Mouse (Mus musculus) limb, embryonic 15.5 days (tissue): ENCODE measurements around the gene Gm12216. TPM values are rescaled to one million over a fixed set of nuclear protein-coding genes. Genes with fewer than 3 reads are reported as not detected.
A peak's percentile ranks its signal among the peaks of the same experiment; 100 is the strongest.
"Not testable (repeated sequence)": the region's sequence is repeated elsewhere in the genome, so short reads cannot be mapped to it uniquely, and the experiment has no call there.

Experiments used
- ATAC-seq: fragments of 200-750 bp; cut with Nextera tagmentation; 2 replicates; pipeline ENCODE4 v1.8.0; 2017; ENCODE audit warnings: low read depth, moderate TSS enrichment; ENCODE audit not compliant: insufficient number of reproducible peaks, low FRiP score, low TSS enrichment
- H3K27ac ChIP-seq: fragments of 300-500 bp; sonication (generic); 2 replicates; pipeline ENCODE4 v1.5.1; 2015; ENCODE audit warnings: moderate library complexity, mild to moderate bottlenecking, inconsistent platforms
- H3K27me3 ChIP-seq: fragments of 300-500 bp; sonication (generic); 2 replicates; pipeline ENCODE4 v1.6.1; 2015; ENCODE audit warnings: inconsistent platforms
- H3K36me3 ChIP-seq: fragments of 300-500 bp; sonication (generic); 2 replicates; pipeline ENCODE4 v1.6.1; 2015; ENCODE audit warnings: inconsistent platforms
- H3K4me1 ChIP-seq: fragments of 300-500 bp; sonication (generic); 2 replicates; pipeline ENCODE4 v1.6.1; 2015; ENCODE audit warnings: inconsistent platforms
- H3K4me2 ChIP-seq: fragments of 300-500 bp; sonication (generic); 2 replicates; pipeline ENCODE4 v1.6.1; 2015; ENCODE audit warnings: mild to moderate bottlenecking, inconsistent platforms
- H3K4me3 ChIP-seq: fragments of 300-500 bp; sonication (generic); 2 replicates; pipeline ENCODE4 v1.5.1; 2015; ENCODE audit warnings: mild to moderate bottlenecking, inconsistent platforms
- H3K9ac ChIP-seq: fragments of 300-500 bp; sonication (generic); 2 replicates; pipeline ENCODE4 v1.6.1; 2015; ENCODE audit warnings: inconsistent platforms
- H3K9me3 ChIP-seq: fragments of 300-500 bp; sonication (generic); 2 replicates; pipeline ENCODE4 v1.6.1; 2016; ENCODE audit warnings: inconsistent platforms
- WGBS: fragments of 180-500 bp; shearing (Covaris S2); methylation state at CpG from one replicate; pipeline ENCODE4 v1.1.7; 2015; 5-methylcytosine and 5-hydroxymethylcytosine counted together
- polyA plus RNA-seq: library from polyadenylated mRNA; unstranded; fragments of >200 nt; fragmentation: Nextera tagmentation; extraction: Ambion mirVana; gene quantifications from 2 replicates; pipeline ENCODE4 v1.2.1, GENCODE M21; 2015

Gene Gm12216
- polyA plus RNA-seq, 1 experiment from 2014 or later = 0.37 TPM

GRCm38 (mm10) chr11:53759545-53760406, 99.3 kb downstream of the Gm12216 start:
- WGBS = 19% methylated on average over 22 of the region's 22 CpGs
- Histone ChIP-seq H3K36me3 (no peaks in the 10 kb centered on the region), H3K9ac (no peak overlapping the region), H3K9me3 (no peaks in the 10 kb centered on the region), H3K4me2 (no peak overlapping the region), H3K27ac (0 out of 2 replicates have a peak overlapping the region, but pooled peaks have one; percentile 11), H3K27me3 (no peaks in the 10 kb centered on the region), H3K4me1 (peaks cover 55% of the 10 kb centered on the region), H3K4me3 (no peak overlapping the region)
- ATAC-seq = no peak

- no peak overlapping the region for H3K4me3 ChIP-seq
- H3K36me3 ChIP-seq = no peaks in the 10 kb centered on the region
- H3K4me2 ChIP-seq = no peak overlapping the region
- no peak for ATAC-seq
- peaks cover 46% of the 10 kb centered on the region for H3K4me1 ChIP-seq
- 33% methylated on average over 6 of the region's 6 CpGs for WGBS
- peak overlapping the region; percentile 59; the same call in 1 of the 2 replicates for H3K27ac ChIP-seq
- no peaks in the 10 kb centered on the region for H3K9me3 ChIP-seq
- no peaks in the 10 kb centered on the region for H3K27me3 ChIP-seq
- H3K9ac ChIP-seq = no peak overlapping the region
These were observed 100.2 kb downstream of the Gm12216 start for GRCm38 (mm10) chr11:53758791-53759351.

GRCm38 (mm10) chr11:53758033-53758432, 101.0 kb downstream of the Gm12216 start:
- H3K4me2 ChIP-seq, H3K36me3 ChIP-seq, H3K27me3 ChIP-seq, ATAC-seq, H3K9me3 ChIP-seq, H3K27ac ChIP-seq, H3K4me3 ChIP-seq, H3K9ac ChIP-seq: not testable (repeated sequence)
- 81% methylated on average over 9 of the region's 9 CpGs for WGBS
- peaks cover 38% of the 10 kb centered on the region for H3K4me1 ChIP-seq

- Histone ChIP-seq H3K4me2 (no peak overlapping the region), H3K4me3 (no peak overlapping the region), H3K9ac (no peak overlapping the region), H3K9me3 (no peaks in the 10 kb centered on the region), H3K27ac (no peak overlapping the region), H3K36me3 (no peaks in the 10 kb centered on the region), H3K27me3 (no peaks in the 10 kb centered on the region), H3K4me1 (peaks cover 34% of the 10 kb centered on the region)
- 85% methylated on average over 4 of the region's 4 CpGs for WGBS
- ATAC-seq = no peak
These were observed 101.4 kb downstream of the Gm12216 start for GRCm38 (mm10) chr11:53757612-53758011.

- H3K4me2 ChIP-seq = no peak overlapping the region
- H3K27me3 ChIP-seq = no peaks in the 10 kb centered on the region
- no peak for ATAC-seq
- H3K27ac ChIP-seq = no peak overlapping the region
- WGBS = 80% methylated on average over 12 of the region's 12 CpGs
- no peaks in the 10 kb centered on the region for H3K36me3 ChIP-seq
- peaks cover 17% of the 10 kb centered on the region for H3K4me1 ChIP-seq
- no peak overlapping the region for H3K9ac ChIP-seq
- no peak overlapping the region for H3K4me3 ChIP-seq
- no peaks in the 10 kb centered on the region for H3K9me3 ChIP-seq
These were observed 104.0 kb downstream of the Gm12216 start for GRCm38 (mm10) chr11:53755011-53755595.

GRCm38 (mm10) chr11:53749716-53750352, 109.2 kb downstream of the Gm12216 start:
- no peak for ATAC-seq
- Histone ChIP-seq H3K9ac (no peak overlapping the region), H3K4me1 (no peaks in the 10 kb centered on the region), H3K27ac (no peak overlapping the region), H3K4me3 (no peak overlapping the region), H3K27me3 (no peaks in the 10 kb centered on the region), H3K9me3 (no peaks in the 10 kb centered on the region), H3K36me3 (no peaks in the 10 kb centered on the region), H3K4me2 (no peak overlapping the region)
- 55% methylated on average over 5 of the region's 5 CpGs for WGBS

- Histone ChIP-seq H3K4me3 (no peak overlapping the region), H3K9me3 (no peaks in the 10 kb centered on the region), H3K4me2 (no peak overlapping the region), H3K36me3 (no peaks in the 10 kb centered on the region), H3K4me1 (no peaks in the 10 kb centered on the region), H3K27ac (no peak overlapping the region), H3K27me3 (no peaks in the 10 kb centered on the region), H3K9ac (no peak overlapping the region)
- no peak for ATAC-seq
- 47% methylated on average over 4 of the region's 4 CpGs for WGBS
These were observed 109.8 kb downstream of the Gm12216 start for GRCm38 (mm10) chr11:53749306-53749705.

GRCm38 (mm10) chr11:53748614-53749013, 110.4 kb downstream of the Gm12216 start:
- WGBS = 86% methylated on average over 6 of the region's 6 CpGs
- ATAC-seq = no peak
- Histone ChIP-seq H3K27me3 (no peaks in the 10 kb centered on the region), H3K4me2 (no peak overlapping the region), H3K36me3 (no peaks in the 10 kb centered on the region), H3K4me3 (no peak overlapping the region), H3K27ac (no peak overlapping the region), H3K9me3 (no peaks in the 10 kb centered on the region), H3K4me1 (no peaks in the 10 kb centered on the region), H3K9ac (no peak overlapping the region)

GRCm38 (mm10) chr11:53747985-53748384, 111.1 kb downstream of the Gm12216 start:
- 86% methylated on average over 9 of the region's 9 CpGs for WGBS
- no peaks in the 10 kb centered on the region for H3K36me3 ChIP-seq
- no peaks in the 10 kb centered on the region for H3K27me3 ChIP-seq
- H3K27ac ChIP-seq = no peak overlapping the region
- no peaks in the 10 kb centered on the region for H3K9me3 ChIP-seq
- H3K9ac ChIP-seq = no peak overlapping the region
- no peak overlapping the region for H3K4me3 ChIP-seq
- H3K4me1 ChIP-seq = no peaks in the 10 kb centered on the region
- H3K4me2 ChIP-seq = no peak overlapping the region
- no peak for ATAC-seq

GRCm38 (mm10) chr11:53745260-53745659, 113.8 kb downstream of the Gm12216 start:
- Histone ChIP-seq H3K4me2 (no peak overlapping the region), H3K27me3 (no peaks in the 10 kb centered on the region), H3K9ac (no peak overlapping the region), H3K9me3 (no peaks in the 10 kb centered on the region), H3K4me3 (no peak overlapping the region), H3K4me1 (no peaks in the 10 kb centered on the region), H3K27ac (no peak overlapping the region), H3K36me3 (no peaks in the 10 kb centered on the region)
- 86% methylated on average over 2 of the region's 2 CpGs for WGBS
- ATAC-seq = no peak

GRCm38 (mm10) chr11:53742353-53742752, 116.7 kb downstream of the Gm12216 start:
- Histone ChIP-seq H3K36me3 (no peaks in the 10 kb centered on the region), H3K4me1 (no peaks in the 10 kb centered on the region), H3K4me3 (no peak overlapping the region), H3K27me3 (no peaks in the 10 kb centered on the region), H3K4me2 (no peak overlapping the region), H3K9ac (no peak overlapping the region), H3K9me3 (no peaks in the 10 kb centered on the region), H3K27ac (no peak overlapping the region)
- ATAC-seq = no peak
- 45% methylated on average over 5 of the region's 5 CpGs for WGBS

GRCm38 (mm10) chr11:53737573-53737946, 121.5 kb downstream of the Gm12216 start:
- Histone ChIP-seq H3K9ac (no peak overlapping the region), H3K36me3 (no peaks in the 10 kb centered on the region), H3K27me3 (no peaks in the 10 kb centered on the region), H3K4me2 (no peak overlapping the region), H3K27ac (no peak overlapping the region), H3K9me3 (no peaks in the 10 kb centered on the region), H3K4me3 (no peak overlapping the region), H3K4me1 (peaks cover 4% of the 10 kb centered on the region; the same call in 1 of the 2 replicates)
- no peak for ATAC-seq
- 44% methylated on average over 6 of the region's 6 CpGs for WGBS
